Mouse (Mus musculus): Measurements from ENCODE around the gene Tyk2.

DNA sequence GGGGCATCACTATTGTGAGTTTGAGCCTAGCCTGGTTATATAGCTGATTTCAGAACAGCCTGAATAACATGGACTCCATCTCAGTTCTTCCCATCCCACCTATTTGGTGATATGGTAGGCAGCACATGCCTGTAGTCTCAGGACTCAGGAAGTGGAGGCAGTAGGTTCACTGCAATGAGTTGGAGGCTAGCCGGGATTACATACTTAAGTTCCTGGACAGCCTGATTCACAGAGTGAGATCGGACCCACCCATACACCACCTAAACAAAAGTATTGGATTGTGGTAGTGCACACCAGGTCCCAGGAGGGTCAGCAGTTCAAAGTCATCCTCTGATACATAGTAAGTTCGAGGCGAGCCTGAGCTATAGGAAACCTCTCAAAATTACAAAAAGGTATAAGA, 58.4 kb downstream of the Tyk2 start:
- TF ChIP-seq POLR2A (IDR thresholded peaks at IDR 0.05; ENCODE audit: borderline replicate concordance, insufficient read depth, low read length): no peak
- no peak for TF ChIP-seq CTCF (IDR thresholded peaks at IDR 0.05; ENCODE audit: borderline replicate concordance, insufficient read depth, low read depth, low read length)
